Comparison of ENCODE assay signal across 33 mouse cellular contexts in the genomic region with DNA sequence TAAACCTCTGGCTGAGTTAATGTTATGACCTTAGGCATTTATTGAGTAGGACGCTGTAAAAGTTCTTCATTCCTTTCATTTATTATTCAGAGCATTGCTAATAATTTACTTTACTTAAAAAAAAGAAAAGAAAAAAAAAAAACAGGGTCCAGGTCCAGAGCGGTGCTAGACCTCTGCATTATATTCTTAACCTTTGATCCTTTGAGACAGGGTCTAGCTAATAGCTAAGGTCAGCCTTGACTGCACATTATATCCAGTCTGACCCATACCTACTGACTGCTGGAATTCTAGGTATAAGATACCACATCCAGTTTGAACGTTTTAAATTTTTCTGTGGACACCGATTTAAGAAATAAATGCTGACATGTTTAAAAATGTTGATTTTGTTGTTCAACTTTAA.
"Had no signal": no experiment of that assay in that cellular context is flagged by ENCODE, and none has a peak within 500 bp of the region (broad histone marks: within the 10 kb centered on the region; RNA-seq: fewer than 3 reads in every experiment).

No protein-coding gene starts in this region.

- H3K4me3 ChIP-seq: limb, embryonic 10.5 days; limb, embryonic 12.5 days; limb, embryonic 13.5 days; limb, embryonic 15.5 days; liver, embryonic 12.5 days; liver, embryonic 13.5 days; liver, embryonic 15.5 days; lung, embryonic 15.5 days; megakaryocyte, embryonic 14.5 days; midbrain, embryonic 10.5 days; midbrain, embryonic 12.5 days; midbrain, embryonic 13.5 days; midbrain, embryonic 15.5 days; myocyte; neural tube, embryonic 12.5 days; neural tube, embryonic 13.5 days had no signal

- H3K9ac ChIP-seq: limb, embryonic 12.5 days; limb, embryonic 13.5 days; limb, embryonic 15.5 days; liver, embryonic 12.5 days; liver, embryonic 13.5 days; liver, embryonic 14.5 days; liver, embryonic 15.5 days; liver, postnatal 0 days; lung, embryonic 14.5 days; lung, embryonic 15.5 days; midbrain, embryonic 12.5 days; midbrain, embryonic 13.5 days; midbrain, embryonic 15.5 days; neural tube, embryonic 12.5 days; neural tube, embryonic 13.5 days had no signal

- H3K27ac ChIP-seq: limb, embryonic 10.5 days; limb, embryonic 12.5 days; limb, embryonic 13.5 days; limb, embryonic 15.5 days; liver, embryonic 12.5 days; liver, embryonic 13.5 days; liver, embryonic 14.5 days; liver, embryonic 15.5 days; lung, embryonic 15.5 days; macrophage; midbrain, embryonic 10.5 days; midbrain, embryonic 12.5 days; midbrain, embryonic 13.5 days; midbrain, embryonic 15.5 days; neural tube, embryonic 12.5 days; neural tube, embryonic 13.5 days had no signal

- H3K9me3 ChIP-seq: limb, embryonic 10.5 days; limb, embryonic 12.5 days; limb, embryonic 13.5 days; limb, embryonic 15.5 days; liver, embryonic 12.5 days; liver, embryonic 13.5 days; liver, embryonic 15.5 days; lung, embryonic 15.5 days; megakaryocyte, embryonic 14.5 days; midbrain, embryonic 10.5 days; midbrain, embryonic 12.5 days; midbrain, embryonic 13.5 days; midbrain, embryonic 15.5 days; neural tube, embryonic 12.5 days; neural tube, embryonic 13.5 days had no signal

- H3K4me2 ChIP-seq: limb, embryonic 12.5 days; limb, embryonic 13.5 days; limb, embryonic 15.5 days; liver, embryonic 11.5 days; liver, embryonic 12.5 days; liver, embryonic 13.5 days; liver, embryonic 15.5 days; lung, embryonic 14.5 days; lung, embryonic 15.5 days; midbrain, embryonic 11.5 days; midbrain, embryonic 12.5 days; midbrain, embryonic 13.5 days; midbrain, embryonic 15.5 days; neural tube, embryonic 12.5 days; neural tube, embryonic 13.5 days had no signal

- ATAC-seq: liver, embryonic 12.5 days; liver, postnatal 0 days; lung, postnatal 0 days; midbrain, embryonic 13.5 days; midbrain, embryonic 15.5 days; midbrain, embryonic 16.5 days had no signal

- H3K4me1 ChIP-seq: limb, embryonic 10.5 days; limb, embryonic 12.5 days; limb, embryonic 13.5 days; limb, embryonic 15.5 days; lung, embryonic 15.5 days; midbrain, embryonic 15.5 days; neural tube, embryonic 12.5 days had no signal

- DNase-seq: left cerebral cortex, postnatal 4 days; liver; liver, embryonic 13.5 days; liver, postnatal 0 days; lung, adult 18-20 months; lung, adult 2 months; lung, embryonic 14.5 days; lung, postnatal 10 days; lung, postnatal 14 days; lung, postnatal 36 days; lung, postnatal 4 days; midbrain, embryonic 14.5 days had no signal

- H3K36me3 ChIP-seq: limb, embryonic 10.5 days; limb, embryonic 12.5 days; limb, embryonic 13.5 days; limb, embryonic 15.5 days; liver, embryonic 12.5 days; liver, embryonic 13.5 days; liver, embryonic 15.5 days; lung, embryonic 15.5 days; midbrain, embryonic 10.5 days; midbrain, embryonic 12.5 days; midbrain, embryonic 13.5 days; midbrain, embryonic 15.5 days; neural tube, embryonic 12.5 days; neural tube, embryonic 13.5 days had no signal

- H3K27me3 ChIP-seq: limb, embryonic 12.5 days; limb, embryonic 13.5 days; limb, embryonic 15.5 days; liver, embryonic 12.5 days; liver, embryonic 13.5 days; liver, embryonic 15.5 days; lung, embryonic 15.5 days; megakaryocyte, embryonic 14.5 days; midbrain, embryonic 12.5 days; midbrain, embryonic 13.5 days; midbrain, embryonic 15.5 days; neural tube, embryonic 12.5 days; neural tube, embryonic 13.5 days had no signal
